Mouse (Mus musculus) ES-E14 (cell line): Measurements from ENCODE around the gene Ahctf1.

Experiments used
- CHD2 ChIP-seq: IDR thresholded peaks from 2 replicates; pipeline ENCODE4 v1.6.1; 2014; ENCODE audit warnings: mild to moderate bottlenecking, low read depth, low read length, inconsistent platforms
- HCFC1 ChIP-seq: IDR thresholded peaks from 2 replicates; pipeline ENCODE4 v1.6.1; 2012; ENCODE audit warnings: low read length, inconsistent platforms, borderline replicate concordance; ENCODE audit not compliant: insufficient read depth
- ZNF384 ChIP-seq: IDR thresholded peaks from 2 replicates; pipeline ENCODE4 v1.6.1; 2012; ENCODE audit warnings: low read depth, low read length, inconsistent platforms

DNA sequence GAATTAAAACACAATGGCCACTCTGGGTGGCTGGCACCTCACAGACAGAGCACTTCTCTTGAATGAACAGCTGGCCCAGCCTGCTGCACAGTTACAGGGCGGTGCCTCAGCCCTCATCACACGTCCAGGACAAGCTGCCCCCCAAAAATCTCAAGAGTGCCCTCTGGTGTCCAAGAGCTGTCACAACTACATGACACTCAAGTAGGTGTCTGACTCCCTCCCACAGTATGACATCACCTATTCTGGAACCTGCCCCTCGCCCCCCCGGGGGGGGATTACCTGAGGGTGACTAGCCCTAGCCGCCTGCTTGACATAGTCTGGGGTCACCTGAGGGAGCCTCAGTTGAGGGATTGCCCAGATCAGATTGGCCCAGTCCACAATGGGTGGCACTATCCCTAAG, 41.4 kb upstream of the Ahctf1 start:
- TF ChIP-seq CHD2: no peak
- no peak for TF ChIP-seq ZNF384
- no peak for TF ChIP-seq HCFC1
